Mouse (Mus musculus) MEL (cell line): ENCODE results near the gene Abca8b.

Experiments
- BHLHE40 ChIP-seq: IDR thresholded peaks from 2 replicates; pipeline ENCODE4 v1.6.1; 2012; ENCODE audit warnings: low read depth, mild to moderate bottlenecking, inconsistent platforms, low read length, improper control_type of control experiment, borderline replicate concordance
- CTCF ChIP-seq, 3 experiments: IDR thresholded peaks in 2 of 3; conservative IDR thresholded peaks in 1 of 3; 2 replicates each; pipeline ENCODE4 v1.5.1; 2011 to 2012; ENCODE audit warnings: low read length in 3 of 3, low read depth in 2 of 3, mild to moderate bottlenecking in 2 of 3, improper control_type of control experiment in 1 of 3, inconsistent platforms in 1 of 3, mixed read lengths in 1 of 3, moderate library complexity in 1 of 3; ENCODE audit not compliant: control insufficient read depth in 1 of 3, insufficient read depth in 1 of 3, poor library complexity in 1 of 3, severe bottlenecking in 1 of 3
- EP300 ChIP-seq, 2 experiments: IDR thresholded peaks; 2 replicates each; pipeline ENCODE4 v1.6.1; 2011; ENCODE audit warnings: improper control_type of control experiment in 2 of 2, low read length in 2 of 2, low read depth in 1 of 2, mild to moderate bottlenecking in 1 of 2
- JUND ChIP-seq: IDR thresholded peaks from 2 replicates; pipeline ENCODE4 v1.6.1; 2011; ENCODE audit warnings: low read depth, mild to moderate bottlenecking, improper control_type of control experiment, low read length
- MAFK ChIP-seq: IDR thresholded peaks from 2 replicates; pipeline ENCODE4 v1.6.1; 2011; ENCODE audit warnings: low read depth, mild to moderate bottlenecking, low read length, improper control_type of control experiment, borderline replicate concordance
- MYB ChIP-seq: IDR thresholded peaks from 2 replicates; pipeline ENCODE4 v1.6.1; 2011; ENCODE audit warnings: mild to moderate bottlenecking, low read depth, low read length, improper control_type of control experiment
- MYC ChIP-seq: IDR thresholded peaks from 2 replicates; pipeline ENCODE4 v1.6.1; 2011; ENCODE audit warnings: low read depth, mild to moderate bottlenecking, low read length, improper control_type of control experiment, moderate library complexity
- POLR2A ChIP-seq, 2 experiments: IDR thresholded peaks; 2 replicates each; pipeline ENCODE4 v1.6.1; 2011 to 2012; ENCODE audit warnings: low read length in 2 of 2, mild to moderate bottlenecking in 2 of 2, control low read depth in 1 of 2, improper control_type of control experiment in 1 of 2, low read depth in 1 of 2, moderate library complexity in 1 of 2; ENCODE audit not compliant: control insufficient read depth in 1 of 2, insufficient read depth in 1 of 2, poor library complexity in 1 of 2
- POLR2AphosphoS2 ChIP-seq: IDR thresholded peaks from 2 replicates; pipeline ENCODE4 v1.6.1; 2011; ENCODE audit warnings: low read length, improper control_type of control experiment
- POLR2AphosphoS5 ChIP-seq: IDR thresholded peaks from 2 replicates; pipeline ENCODE4 v1.6.1; 2012; ENCODE audit warnings: low read depth, borderline replicate concordance, mild to moderate bottlenecking, inconsistent platforms, low read length, moderate library complexity, mixed read lengths
- TBP ChIP-seq: IDR thresholded peaks from 2 replicates; pipeline ENCODE4 v1.8.0; 2011; ENCODE audit warnings: low read depth, low read length, improper control_type of control experiment
- UBTF ChIP-seq: IDR thresholded peaks from 2 replicates; pipeline ENCODE4 v1.6.1; 2012; ENCODE audit warnings: low read depth, mild to moderate bottlenecking, inconsistent platforms, low read length, improper control_type of control experiment, moderate library complexity, borderline replicate concordance; ENCODE audit not compliant: insufficient read depth
- USF1 ChIP-seq: IDR thresholded peaks from 2 replicates; pipeline ENCODE4 v1.6.1; 2014; ENCODE audit warnings: low read depth, mild to moderate bottlenecking, inconsistent platforms, low read length, improper control_type of control experiment, moderate library complexity

DNA sequence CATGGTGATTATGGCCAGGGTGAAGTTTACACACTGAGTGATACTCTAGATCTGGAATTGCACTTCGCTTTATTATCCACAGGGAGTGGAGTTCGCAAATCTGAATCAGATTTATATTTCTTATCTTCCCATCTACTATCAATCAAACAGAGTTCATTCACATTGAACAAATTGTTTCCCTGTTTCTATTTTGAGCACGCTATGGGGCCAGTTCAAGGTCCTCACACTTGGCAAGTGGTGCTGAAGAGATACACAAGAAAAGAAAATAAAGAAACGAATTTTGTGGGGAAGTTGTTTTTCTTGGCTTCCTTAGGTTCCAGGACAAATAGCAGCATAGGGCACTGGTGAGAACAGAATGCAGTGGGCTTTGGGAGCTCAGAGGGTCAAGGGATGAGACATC is 25.1 kb downstream of the Abca8b start:
- TF ChIP-seq BHLHE40, result no peak
- no peak for TF ChIP-seq EP300 (IDR thresholded peaks at IDR 0.05; ENCODE audit: low read depth in 1 of 2, low read length in 2 of 2)
- no peak for TF ChIP-seq USF1
- no peak for TF ChIP-seq POLR2A (IDR thresholded peaks at IDR 0.05; ENCODE audit: control insufficient read depth in 1 of 2, insufficient read depth in 1 of 2, low read depth in 1 of 2, low read length in 2 of 2, poor library complexity in 1 of 2)
- no peak for TF ChIP-seq MYC
- no peak for TF ChIP-seq TBP
- no peak for TF ChIP-seq UBTF
- no peak for TF ChIP-seq JUND
- no peak for TF ChIP-seq CTCF (IDR thresholded peaks at IDR 0.05 in 2 of 3, conservative IDR thresholded peaks at IDR 0.05 in 1 of 3; ENCODE audit: control insufficient read depth in 1 of 3, insufficient read depth in 1 of 3, low read depth in 2 of 3, low read length in 3 of 3, poor library complexity in 1 of 3, severe bottlenecking in 1 of 3)
- TF ChIP-seq POLR2AphosphoS2, result no peak
- no peak for TF ChIP-seq MAFK
- no peak for TF ChIP-seq POLR2AphosphoS5
- TF ChIP-seq MYB, result no peak
